Mouse (Mus musculus): ENCODE data around the gene Miga2. TPM values are rescaled to one million over a fixed set of nuclear protein-coding genes. Genes with fewer than 3 reads are reported as not detected.

Miga2 gene
- polyA plus RNA-seq, 1 experiment from 2014 or later = 28.9 TPM

DNA sequence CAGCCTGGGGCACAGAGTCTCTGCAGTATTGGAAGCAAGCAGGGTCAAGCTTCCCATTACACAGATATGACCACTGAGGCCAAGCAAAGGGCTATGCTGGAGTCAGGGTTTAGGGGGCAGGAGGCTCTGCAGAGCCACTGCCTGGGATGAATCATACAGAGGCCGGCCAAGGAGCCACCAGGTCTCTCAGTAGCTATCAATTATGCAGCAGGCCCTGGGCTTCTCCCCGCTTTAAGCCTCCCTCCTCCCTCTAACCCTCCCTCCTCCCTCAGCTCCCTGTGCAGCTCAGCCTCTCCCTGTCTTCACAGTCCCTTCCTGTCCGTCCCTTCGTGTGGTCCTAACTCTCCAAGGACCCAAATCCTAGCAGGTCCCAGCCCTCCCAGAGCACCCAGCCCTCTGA lies 7.8 kb upstream of the Miga2 start:
- no peak overlapping the region for H3K4me2 ChIP-seq (ENCODE audit: low read depth, low read length)
- H3K4me1 ChIP-seq (ENCODE audit: control insufficient read depth, insufficient read depth, low read length) = peaks cover 15% of the 10 kb centered on the region
- no peak overlapping the region for H3K4me3 ChIP-seq (ENCODE audit: low read depth, low read length)
- no peak overlapping the region for H3K27ac ChIP-seq (ENCODE audit: low read depth, low read length)
- no peak overlapping the region for H3K9ac ChIP-seq (replicated peaks; ENCODE audit: low read depth, low read length)
- ATAC-seq (ENCODE audit: low read depth) = no peak
- H3K36me3 ChIP-seq (ENCODE audit: control insufficient read depth, insufficient read depth, low read length) = peaks cover 14% of the 10 kb centered on the region; the same call in 1 of the 2 replicates
- H3K9me3 ChIP-seq (ENCODE audit: control insufficient read depth, low read length) = no peaks in the 10 kb centered on the region
- no peaks in the 10 kb centered on the region for H3K27me3 ChIP-seq (ENCODE audit: control insufficient read depth, insufficient read depth, low read length)
- WGBS = 54% methylated on average over 4 of the region's 4 CpGs

DNA sequence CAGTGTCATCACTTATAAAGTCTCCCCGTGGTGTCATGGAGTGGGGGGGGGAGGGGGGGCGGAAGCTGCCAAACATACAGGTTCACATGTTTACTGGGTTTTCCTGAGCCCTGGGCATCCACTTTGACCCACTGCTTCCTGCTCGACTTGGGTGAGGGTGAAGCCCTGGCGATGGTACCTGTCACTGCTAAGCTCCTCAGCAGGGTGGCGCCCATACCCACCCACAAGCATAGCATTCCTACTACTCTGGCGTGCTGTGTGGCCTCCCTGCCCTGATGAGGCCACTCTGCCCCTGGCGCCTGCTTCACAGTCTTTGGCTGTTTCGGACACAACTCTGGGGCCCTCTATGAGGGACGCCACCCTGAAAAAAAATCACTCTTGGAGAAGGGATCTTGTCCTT lies 7.1 kb upstream of the Miga2 start:
- Histone ChIP-seq H3K27ac (ENCODE audit: low read depth, low read length) (no peak overlapping the region), H3K27me3 (ENCODE audit: control insufficient read depth, insufficient read depth, low read length) (no peaks in the 10 kb centered on the region), H3K9ac (replicated peaks; ENCODE audit: low read depth, low read length) (no peak overlapping the region), H3K4me3 (ENCODE audit: low read depth, low read length) (no peak overlapping the region), H3K36me3 (ENCODE audit: control insufficient read depth, insufficient read depth, low read length) (peaks cover 14% of the 10 kb centered on the region; the same call in 1 of the 2 replicates), H3K4me1 (ENCODE audit: control insufficient read depth, insufficient read depth, low read length) (peaks cover 15% of the 10 kb centered on the region), H3K9me3 (ENCODE audit: control insufficient read depth, low read length) (no peaks in the 10 kb centered on the region), H3K4me2 (ENCODE audit: low read depth, low read length) (no peak overlapping the region)
- ATAC-seq (ENCODE audit: low read depth) = no peak
- 72% methylated on average over 9 of the region's 9 CpGs for WGBS

- no peaks in the 10 kb centered on the region for H3K27me3 ChIP-seq (ENCODE audit: control insufficient read depth, insufficient read depth, low read length)
Measured at GRCm38 (mm10) chr2:30357552-30358510, 6.2 kb upstream of the Miga2 start.

DNA sequence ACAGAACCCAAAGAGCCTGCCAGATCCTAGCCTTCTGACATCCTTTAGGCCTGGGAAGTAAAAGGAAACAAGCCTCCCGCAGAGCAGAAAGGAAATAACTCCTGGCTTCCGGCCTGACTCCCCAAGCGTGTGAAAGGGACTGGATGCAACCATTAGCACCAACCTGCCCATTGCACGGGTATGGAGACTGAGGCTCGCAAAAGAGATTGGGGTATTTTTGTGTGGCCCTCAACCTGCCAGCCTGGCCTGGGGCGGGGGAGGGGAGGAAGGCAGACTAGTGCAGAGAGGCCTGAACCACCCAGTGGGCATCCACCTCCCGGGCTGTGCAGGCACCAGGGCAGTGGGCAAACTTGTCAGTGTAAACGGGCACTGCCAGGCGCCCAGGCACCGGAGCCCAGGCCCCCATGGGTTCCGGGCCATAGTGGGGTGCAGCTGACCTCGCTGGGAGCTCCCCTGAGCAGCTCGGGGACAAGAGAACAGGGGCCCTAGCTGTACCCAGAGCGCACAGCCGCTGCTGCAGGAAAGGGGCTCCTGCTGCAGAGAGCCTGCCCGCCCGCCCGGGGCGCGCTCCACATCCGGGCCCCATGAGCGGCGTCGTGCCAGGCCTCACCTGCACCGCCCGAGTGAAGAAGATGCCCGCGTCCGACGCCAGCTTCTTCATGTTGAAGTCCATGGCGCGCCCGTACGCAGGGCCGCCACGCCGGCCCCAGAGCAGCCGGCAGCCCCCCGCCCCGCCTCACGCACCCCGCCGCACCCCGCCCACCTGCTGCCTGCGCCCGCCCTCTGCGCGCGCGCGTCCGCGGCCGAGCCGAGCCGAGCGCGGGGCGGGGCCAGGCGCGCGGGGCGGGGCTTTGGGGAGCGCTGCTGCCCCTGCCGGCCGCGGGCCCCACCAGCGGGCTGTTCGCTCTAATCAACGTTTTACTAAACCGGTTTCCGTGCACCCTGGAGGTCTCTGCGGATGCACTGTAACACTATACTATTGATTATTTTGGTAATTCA lies 5.2 kb upstream of the Miga2 start, which contains the start of gene Sh3glb2:
TSS of gene Sh3glb2 (minus strand) at position 805 of the 999 bp plus-strand sequence.
- H3K9ac ChIP-seq (replicated peaks; ENCODE audit: low read depth, low read length) = peak within 1 kb of the TSS; percentile 80
- peak; percentile 77 for ATAC-seq (ENCODE audit: low read depth)

More at GRCm38 (mm10) chr2:30357552-30358510, 6.2 kb upstream of the Miga2 start:
- Histone ChIP-seq H3K4me1 (ENCODE audit: control insufficient read depth, insufficient read depth, low read length) (peaks cover 15% of the 10 kb centered on the region), H3K4me2 (ENCODE audit: low read depth, low read length) (peak overlapping the region; percentile 92), H3K9me3 (ENCODE audit: control insufficient read depth, low read length) (no peaks in the 10 kb centered on the region), H3K4me3 (ENCODE audit: low read depth, low read length) (peak overlapping the region; percentile 78), H3K9ac (replicated peaks; ENCODE audit: low read depth, low read length) (peak overlapping the region; percentile 28; the same call in 1 of the 2 replicates), H3K27ac (ENCODE audit: low read depth, low read length) (no peak overlapping the region), H3K36me3 (ENCODE audit: control insufficient read depth, insufficient read depth, low read length) (peaks cover 10% of the 10 kb centered on the region; the same call in 1 of the 2 replicates)
- 61% methylated on average over 8 of the region's 8 CpGs for WGBS
- ATAC-seq (ENCODE audit: low read depth) = no peak

DNA sequence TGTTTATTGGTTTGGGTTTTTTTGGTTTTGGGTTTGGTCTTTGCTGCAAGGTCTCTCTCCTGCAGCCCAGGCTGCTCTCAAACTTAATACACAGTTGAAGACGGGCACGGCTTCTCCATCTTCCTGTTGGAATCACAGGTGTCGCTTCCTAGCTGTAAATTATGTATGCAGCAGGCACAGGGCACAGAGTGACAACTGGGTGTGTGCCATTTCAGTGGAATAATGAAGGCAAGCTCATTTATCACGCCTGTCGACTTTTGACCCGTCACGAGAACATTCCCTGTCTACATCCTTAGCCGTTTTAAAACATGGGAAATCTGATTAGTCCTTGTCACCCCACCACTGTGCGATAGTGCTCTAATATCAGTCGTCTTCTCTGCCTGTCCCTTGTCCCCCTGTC lies 3.4 kb upstream of the Miga2 start:
- H3K36me3 ChIP-seq (ENCODE audit: control insufficient read depth, insufficient read depth, low read length) = no peaks in the 10 kb centered on the region
- H3K4me3 ChIP-seq (ENCODE audit: low read depth, low read length) = no peak overlapping the region
- no peak overlapping the region for H3K4me2 ChIP-seq (ENCODE audit: low read depth, low read length)
- H3K4me1 ChIP-seq (ENCODE audit: control insufficient read depth, insufficient read depth, low read length) = peaks cover 27% of the 10 kb centered on the region
- H3K27me3 ChIP-seq (ENCODE audit: control insufficient read depth, insufficient read depth, low read length) = no peaks in the 10 kb centered on the region
- no peak overlapping the region for H3K27ac ChIP-seq (ENCODE audit: low read depth, low read length)
- WGBS = 67% methylated on average over 10 of the region's 10 CpGs
- no peak for ATAC-seq (ENCODE audit: low read depth)
- H3K9me3 ChIP-seq (ENCODE audit: control insufficient read depth, low read length) = no peaks in the 10 kb centered on the region
- H3K9ac ChIP-seq (replicated peaks; ENCODE audit: low read depth, low read length) = no peak overlapping the region

More for the DNA sequence above, 5.2 kb upstream of the Miga2 start, which contains the start of gene Sh3glb2:
- Histone ChIP-seq H3K9me3 (ENCODE audit: control insufficient read depth, low read length) (no peaks in the 10 kb centered on the region), H3K4me2 (ENCODE audit: low read depth, low read length) (peak within 1 kb of the TSS; percentile 92), H3K4me3 (ENCODE audit: low read depth, low read length) (peak within 1 kb of the TSS; percentile 78), H3K36me3 (ENCODE audit: control insufficient read depth, insufficient read depth, low read length) (0 out of 2 replicates have a peak, but pooled peaks cover 3% of the 10 kb centered on the region), H3K27me3 (ENCODE audit: control insufficient read depth, insufficient read depth, low read length) (no peaks in the 10 kb centered on the region), H3K27ac (ENCODE audit: low read depth, low read length) (peak within 1 kb of the TSS; percentile 64; the same call in 1 of the 2 replicates), H3K4me1 (ENCODE audit: control insufficient read depth, insufficient read depth, low read length) (peaks cover 15% of the 10 kb centered on the region)
- 3% methylated on average over 51 of the region's 73 CpGs for WGBS

GRCm38 (mm10) chr2:30362865-30363264 lies 1.2 kb upstream of the Miga2 start:
- H3K27ac ChIP-seq (ENCODE audit: low read depth, low read length) = no peak overlapping the region
- peaks cover 20% of the 10 kb centered on the region for H3K4me1 ChIP-seq (ENCODE audit: control insufficient read depth, insufficient read depth, low read length)
- ATAC-seq (ENCODE audit: low read depth) = no peak
- H3K4me3 ChIP-seq (ENCODE audit: low read depth, low read length) = no peak overlapping the region
- WGBS = 79% methylated on average over 5 of the region's 5 CpGs
- H3K4me2 ChIP-seq (ENCODE audit: low read depth, low read length) = no peak overlapping the region
- no peak overlapping the region for H3K9ac ChIP-seq (replicated peaks; ENCODE audit: low read depth, low read length)
- H3K9me3 ChIP-seq (ENCODE audit: control insufficient read depth, low read length) = no peaks in the 10 kb centered on the region
- peaks cover 5% of the 10 kb centered on the region; the same call in 1 of the 2 replicates for H3K36me3 ChIP-seq (ENCODE audit: control insufficient read depth, insufficient read depth, low read length)
- H3K27me3 ChIP-seq (ENCODE audit: control insufficient read depth, insufficient read depth, low read length) = no peaks in the 10 kb centered on the region

- Histone ChIP-seq H3K4me2 (ENCODE audit: low read depth, low read length) (peak overlapping the region; percentile 96), H3K9me3 (ENCODE audit: control insufficient read depth, low read length) (no peaks in the 10 kb centered on the region), H3K9ac (replicated peaks; ENCODE audit: low read depth, low read length) (no peak overlapping the region), H3K27me3 (ENCODE audit: control insufficient read depth, insufficient read depth, low read length) (no peaks in the 10 kb centered on the region), H3K4me1 (ENCODE audit: control insufficient read depth, insufficient read depth, low read length) (peaks cover 12% of the 10 kb centered on the region), H3K36me3 (ENCODE audit: control insufficient read depth, insufficient read depth, low read length) (peaks cover 28% of the 10 kb centered on the region), H3K4me3 (ENCODE audit: low read depth, low read length) (no peak overlapping the region), H3K27ac (ENCODE audit: low read depth, low read length) (no peak overlapping the region)
- no peak for ATAC-seq (ENCODE audit: low read depth)
- WGBS = 100% methylated on average over 2 of the region's 2 CpGs
Measured at GRCm38 (mm10) chr2:30365281-30366069, 1.4 kb downstream of the Miga2 start.

DNA sequence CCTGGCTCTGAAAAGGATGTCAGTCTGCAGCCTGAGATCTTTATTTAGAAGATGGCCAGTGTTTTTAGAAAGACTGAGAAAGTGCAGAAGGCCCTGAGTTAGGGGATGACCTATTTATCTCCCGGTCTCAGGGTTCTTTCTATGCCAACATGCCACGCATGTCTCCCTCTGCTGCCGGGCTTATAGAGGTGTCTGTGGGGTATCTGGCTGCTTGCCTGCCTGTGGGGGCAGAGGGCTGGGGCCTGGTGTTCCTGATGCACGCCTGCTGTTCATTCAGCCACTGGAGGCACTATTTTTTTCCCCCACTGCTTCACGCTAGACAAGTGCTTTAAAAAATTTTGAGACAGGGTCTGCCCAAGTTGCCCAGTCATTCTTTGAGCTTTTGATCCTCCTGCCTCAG lies 2.2 kb downstream of the Miga2 start:
- Histone ChIP-seq H3K27me3 (ENCODE audit: control insufficient read depth, insufficient read depth, low read length) (no peaks in the 10 kb centered on the region), H3K27ac (ENCODE audit: low read depth, low read length) (no peak overlapping the region), H3K4me1 (ENCODE audit: control insufficient read depth, insufficient read depth, low read length) (peaks cover 12% of the 10 kb centered on the region), H3K9ac (replicated peaks; ENCODE audit: low read depth, low read length) (no peak overlapping the region), H3K4me2 (ENCODE audit: low read depth, low read length) (no peak overlapping the region), H3K36me3 (ENCODE audit: control insufficient read depth, insufficient read depth, low read length) (peaks cover 35% of the 10 kb centered on the region), H3K9me3 (ENCODE audit: control insufficient read depth, low read length) (no peaks in the 10 kb centered on the region), H3K4me3 (ENCODE audit: low read depth, low read length) (no peak overlapping the region)
- no peak for ATAC-seq (ENCODE audit: low read depth)
- WGBS = 67% methylated on average over 5 of the region's 5 CpGs

Measured in neural tube, embryonic 14.5 days (tissue).